Mouse (Mus musculus) telencephalon, adult 2 months (tissue): Measurements from ENCODE around the gene Tdrd12.
"Not testable (repeated sequence)": the region's sequence is repeated elsewhere in the genome, so short reads cannot be mapped to it uniquely, and the experiment has no call there.

ENCODE experiments used
- DNase-seq: peaks from one replicate; pipeline ENCODE4 v3.0.0-alpha.2; 2011; ENCODE audit warnings: low read depth, low spot score

The Tdrd12 gene

GRCm38 (mm10) chr7:35537562-35537961 is at the start of gene Tdrd12:
Gene Tdrd12 (minus strand): TSS chr7:35537745.
- no peak for DNase-seq

DNA sequence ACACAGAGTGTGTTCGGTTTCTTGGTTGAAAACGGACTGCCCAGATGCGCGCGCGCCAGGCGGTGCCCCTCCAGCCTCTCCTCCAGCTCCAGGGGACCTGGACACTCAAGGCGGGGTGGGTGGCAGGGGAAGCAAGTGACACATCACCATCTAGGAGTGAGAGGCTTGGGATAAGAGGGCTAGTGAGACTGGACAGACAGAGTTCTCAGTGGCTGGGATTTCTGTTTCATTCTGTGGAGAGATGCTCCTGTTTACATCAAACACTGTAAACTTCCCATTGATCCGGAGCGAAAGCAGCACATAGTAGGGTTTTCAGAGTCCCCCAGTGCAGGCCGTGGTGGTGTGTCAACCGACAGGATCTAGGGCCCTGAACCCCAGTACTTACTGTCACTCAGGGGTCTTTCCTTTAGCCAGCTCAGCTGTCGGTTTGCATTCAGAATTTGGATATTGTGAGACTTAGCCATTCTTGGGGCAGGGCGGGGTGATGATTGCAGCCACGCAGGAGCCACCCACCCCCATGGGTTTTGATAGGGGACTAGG is 49.4 kb upstream of the Tdrd12 start:
- no peak for DNase-seq

GRCm38 (mm10) chr7:35586055-35586905 is 48.7 kb upstream of the Tdrd12 start, which contains the start of gene Ankrd27:
Gene Ankrd27 (plus strand): TSS chr7:35586244.
- peak; percentile 95 for DNase-seq

DNA sequence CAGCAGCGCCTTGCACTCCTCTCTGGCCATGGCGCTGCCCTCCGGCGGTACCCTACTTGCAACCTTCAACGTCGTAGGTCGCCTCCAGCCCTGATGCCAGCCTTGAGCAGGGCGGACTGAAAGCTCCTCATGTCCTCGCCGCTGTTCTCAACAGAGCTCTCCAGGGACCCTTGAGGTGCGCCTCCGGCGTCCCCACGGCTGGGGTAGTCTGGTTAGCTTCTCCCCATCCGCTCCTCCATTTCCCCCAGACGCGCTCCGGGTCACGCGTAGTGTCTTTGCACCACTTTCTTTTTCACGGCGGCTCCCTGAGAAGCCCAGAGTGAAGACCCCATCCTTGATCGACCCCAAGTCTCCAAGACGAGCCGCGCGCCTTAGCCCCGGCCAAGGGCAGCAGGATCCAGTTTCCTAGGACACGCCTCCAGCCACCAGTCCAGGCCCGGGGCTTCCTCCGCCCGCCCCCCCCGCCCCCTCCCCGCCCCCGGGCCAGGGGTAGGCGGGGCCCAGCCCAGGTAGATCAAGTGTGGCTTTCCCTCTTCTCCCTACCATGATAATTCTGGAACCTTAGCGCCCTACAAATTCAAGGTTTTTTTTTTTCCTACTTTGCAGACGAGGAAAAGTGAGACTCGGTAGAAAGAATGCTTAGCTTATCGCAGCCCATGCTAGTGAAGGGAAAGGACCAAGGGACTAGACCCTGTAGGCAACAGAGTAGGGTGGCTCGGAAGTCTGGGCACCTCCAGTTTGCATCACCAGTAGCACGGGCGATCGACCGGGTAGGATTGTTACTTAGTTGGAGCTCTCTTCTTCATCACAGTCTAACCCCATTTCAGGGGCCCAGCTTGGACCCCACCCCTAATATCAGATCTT is 47.9 kb upstream of the Tdrd12 start, which contains the start of gene Rgs9bp:
Gene Rgs9bp, minus strand, starts transcription at position 392 of the 864 bp plus-strand sequence.
- DNase-seq = no peak

GRCm38 (mm10) chr7:35584786-35585190 is 47.2 kb upstream of the Tdrd12 start:
- no peak for DNase-seq

- DNase-seq = no peak
Observed at GRCm38 (mm10) chr7:35584068-35584785, 46.7 kb upstream of the Tdrd12 start.

DNA sequence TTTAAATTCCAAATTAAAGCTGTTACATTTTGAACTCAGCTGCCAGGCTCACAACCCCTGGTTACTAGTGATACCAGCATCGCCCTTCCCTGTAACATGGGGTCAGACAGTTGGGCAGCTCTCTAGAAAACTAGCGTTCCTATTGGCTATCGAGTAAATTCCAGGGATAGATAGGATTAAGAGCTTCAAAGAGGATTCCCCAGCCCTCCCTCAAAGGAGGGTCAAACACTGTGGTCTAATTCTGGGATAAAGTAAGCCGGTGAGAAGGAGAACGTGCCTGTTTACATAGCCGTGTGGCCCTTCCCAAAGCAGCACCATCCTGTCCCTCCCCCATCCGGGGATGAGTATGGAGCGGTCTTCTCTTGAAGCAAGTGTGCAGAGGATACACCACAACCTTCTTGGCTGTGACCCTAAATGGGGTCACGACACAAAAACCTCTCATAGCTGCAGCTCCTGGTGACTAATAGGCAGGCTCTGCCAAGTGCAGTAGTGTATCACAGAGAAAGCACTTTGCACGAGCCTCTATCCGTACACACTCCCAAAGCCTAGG is 46.0 kb upstream of the Tdrd12 start:
- no peak for DNase-seq

- DNase-seq = no peak
Observed at GRCm38 (mm10) chr7:35582719-35583118, 45.2 kb upstream of the Tdrd12 start.

DNA sequence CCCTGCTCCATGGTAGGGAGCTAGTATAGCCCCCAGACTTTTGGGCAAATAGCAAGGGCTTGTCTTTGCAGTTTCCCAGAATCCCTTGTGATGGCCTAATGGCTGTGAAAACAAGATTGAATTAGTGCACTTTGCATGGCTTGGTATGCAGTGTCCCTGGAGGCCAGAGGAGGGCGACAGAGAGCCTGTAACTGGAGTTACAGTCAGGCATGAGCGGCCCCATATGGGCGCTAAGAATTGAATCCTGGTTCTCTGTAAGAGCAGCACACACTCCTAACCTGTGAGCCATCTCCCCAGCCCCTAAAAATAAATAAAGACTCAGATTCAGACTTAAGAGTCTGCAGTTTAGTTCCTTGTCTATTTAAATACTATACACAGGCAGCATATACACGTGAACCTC is 42.3 kb upstream of the Tdrd12 start:
- DNase-seq = no peak

GRCm38 (mm10) chr7:35570883-35571282 is 33.3 kb upstream of the Tdrd12 start:
- not testable (repeated sequence) for DNase-seq

GRCm38 (mm10) chr7:35569724-35570123 is 32.2 kb upstream of the Tdrd12 start:
- not testable (repeated sequence) for DNase-seq

- DNase-seq = not testable (repeated sequence)
Observed at GRCm38 (mm10) chr7:35565965-35566364, 28.4 kb upstream of the Tdrd12 start.

DNA sequence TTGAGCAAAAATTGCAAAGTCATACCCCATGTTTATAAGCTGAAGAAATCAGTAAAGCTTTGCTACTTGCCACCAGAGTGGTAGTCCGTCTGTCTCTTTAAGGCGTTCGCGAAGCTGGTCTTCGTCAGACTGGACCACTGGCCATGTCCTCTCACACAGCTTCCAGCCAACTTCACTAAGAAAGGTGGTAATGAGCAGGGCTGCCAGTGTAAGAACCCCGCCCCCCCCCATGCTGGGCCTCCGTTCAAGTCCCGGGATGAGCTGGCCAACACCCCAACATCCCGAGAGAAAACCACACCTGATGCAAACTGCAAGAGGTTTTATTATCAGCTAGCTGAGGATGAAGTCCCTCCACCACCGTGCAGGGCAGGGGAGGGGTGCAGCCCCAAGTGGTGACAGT is 27.3 kb upstream of the Tdrd12 start:
- DNase-seq = not testable (repeated sequence)

- DNase-seq = no peak
Observed at GRCm38 (mm10) chr7:35564067-35564865, 26.7 kb upstream of the Tdrd12 start.

- no peak for DNase-seq
Observed at GRCm38 (mm10) chr7:35563071-35563470, 25.5 kb upstream of the Tdrd12 start.

DNA sequence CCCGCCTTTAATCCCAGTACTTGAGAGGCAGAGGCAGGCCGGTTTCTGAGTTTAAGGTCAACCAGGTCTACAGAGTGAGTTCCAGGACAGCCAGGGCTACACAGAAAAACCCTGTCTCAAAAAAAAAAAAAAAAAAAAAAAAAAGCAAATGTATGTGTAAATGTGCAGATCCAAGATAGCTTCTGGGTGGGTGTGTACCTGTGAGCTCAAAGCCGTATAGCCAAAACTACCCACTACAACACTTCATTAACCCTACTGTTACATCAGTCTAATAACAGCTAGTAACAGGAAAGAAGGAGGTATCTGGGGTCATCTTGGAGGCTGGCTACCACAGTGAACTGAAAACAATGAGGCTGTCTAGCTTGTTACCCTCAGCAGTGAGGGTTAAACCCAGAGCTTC is 22.3 kb upstream of the Tdrd12 start:
- no peak for DNase-seq

DNA sequence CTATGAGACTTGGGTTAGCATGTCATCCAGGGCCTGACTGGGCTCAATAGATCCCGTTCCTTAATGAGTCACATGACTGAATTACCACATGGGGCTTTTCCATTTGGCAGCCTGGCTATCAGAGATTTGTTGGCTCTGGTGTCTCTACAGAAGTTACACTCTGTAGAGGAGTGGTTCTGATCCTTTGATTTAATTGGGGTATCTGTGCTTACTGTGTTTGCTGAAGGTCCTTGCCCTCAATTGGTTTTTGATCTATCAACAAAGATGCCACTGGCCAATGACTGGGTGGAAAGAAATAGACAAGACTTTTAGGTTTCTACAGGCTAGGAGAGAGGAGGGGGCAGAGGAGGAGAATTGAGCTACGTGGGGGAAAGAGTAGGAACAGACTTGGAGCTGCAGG is 21.1 kb upstream of the Tdrd12 start:
- DNase-seq = no peak

- DNase-seq = no peak
Observed at GRCm38 (mm10) chr7:35557577-35557976, 20.0 kb upstream of the Tdrd12 start.

- DNase-seq = no peak
Observed at GRCm38 (mm10) chr7:35556905-35557304, 19.4 kb upstream of the Tdrd12 start.

GRCm38 (mm10) chr7:35556205-35556603 is 18.7 kb upstream of the Tdrd12 start, which contains the start of gene Nudt19:
Gene Nudt19 (minus strand): TSS chr7:35556304.
- DNase-seq = no peak
